Mouse (Mus musculus): ENCODE measurements around the gene Lyzl6. TPM values are rescaled to one million over a fixed set of nuclear protein-coding genes. Genes with fewer than 3 reads are reported as not detected.

Gene Lyzl6
- total RNA-seq (2023; ENCODE audit: inconsistent age) = not detected in 4 replicates

DNA sequence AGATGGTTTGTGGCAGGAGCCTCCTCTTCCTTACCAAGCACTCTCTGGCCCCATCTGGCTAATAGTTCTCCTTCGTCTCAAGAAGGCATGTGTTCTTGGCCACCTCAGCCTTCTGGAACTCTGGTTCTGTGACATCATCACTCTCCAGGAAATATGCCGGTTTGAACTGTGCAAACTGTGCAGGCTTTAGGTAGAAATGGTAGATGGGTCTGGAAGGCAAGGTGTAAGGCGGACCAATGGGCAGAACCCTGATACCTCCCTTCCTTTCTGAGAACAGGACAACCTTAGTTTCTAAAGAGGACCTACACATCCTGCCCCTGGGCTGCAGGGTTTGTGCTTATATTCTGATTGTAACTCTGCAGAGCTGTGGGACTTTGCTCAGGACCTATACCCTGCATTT, at the start of gene Lyzl6:
TSS of gene Lyzl6 (minus strand) at position 101 of the 400 bp plus-strand sequence.

DNA sequence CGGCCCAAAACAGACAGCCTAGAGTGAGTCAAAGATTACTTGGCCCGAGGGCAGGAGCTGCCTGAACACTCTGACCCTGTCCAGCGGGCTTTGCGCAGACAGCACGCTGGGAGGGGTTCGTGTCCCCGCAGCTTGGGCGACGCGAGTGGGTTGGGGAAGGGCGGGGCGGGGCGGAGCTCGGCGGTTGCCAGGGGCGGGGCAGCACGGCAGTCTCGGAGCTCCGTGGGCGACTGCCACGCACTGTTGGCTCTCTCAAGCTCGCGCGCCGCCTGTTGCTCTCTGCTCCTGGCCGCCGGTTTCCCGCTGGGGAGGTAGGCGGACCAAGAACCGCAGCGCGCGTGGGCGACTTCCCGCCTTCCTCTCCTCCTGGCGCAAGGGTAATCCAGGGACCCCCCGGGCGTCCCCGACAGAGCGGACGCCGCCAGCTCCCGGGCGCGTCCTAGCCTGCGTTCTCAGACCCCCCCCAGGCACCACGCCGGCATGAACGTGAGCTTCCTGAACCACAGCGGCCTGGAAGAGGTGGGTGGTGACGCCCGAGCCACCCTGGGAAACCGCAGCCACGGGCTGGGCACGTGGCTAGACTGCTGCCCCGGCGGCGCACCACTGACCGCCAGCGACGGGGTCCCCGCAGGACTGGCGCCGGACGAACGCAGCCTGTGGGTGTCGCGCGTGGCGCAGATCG, 10.8 kb upstream of the Lyzl6 start, which contains the start of gene Rprml:
TSS of gene Rprml (plus strand) at position 270 of the 682 bp plus-strand sequence.

GRCm38 (mm10) chr11:103621040-103621439, 17.6 kb downstream of the Lyzl6 start, which contains the start of gene Gm884:
TSS of gene Gm884 (minus strand) at chr11:103621140.

Other genes with a start within 250 kb of the Lyzl6 start
- gene Plekhm1, start 226.2 kb downstream of the Lyzl6 start, total RNA-seq (2023; ENCODE audit: inconsistent age) = 75.9 to 86.8 TPM (median 84.0 TPM) in 4 replicates
- not detected in 4 replicates for gene Lrrc37a, start 134.3 kb downstream of the Lyzl6 start, total RNA-seq (2023; ENCODE audit: inconsistent age)
- not detected in 4 replicates for gene Gm884, start 17.8 kb downstream of the Lyzl6 start, total RNA-seq (2023; ENCODE audit: inconsistent age)
- not detected in 4 replicates for gene Rprml, start 10.7 kb upstream of the Lyzl6 start, total RNA-seq (2023; ENCODE audit: inconsistent age)
- gene Gosr2, start 59.0 kb upstream of the Lyzl6 start, total RNA-seq (2023; ENCODE audit: inconsistent age) = 63.5 to 68.6 TPM (median 68.2 TPM) in 4 replicates
- not detected in 4 replicates for gene Wnt9b, start 110.9 kb upstream of the Lyzl6 start, total RNA-seq (2023; ENCODE audit: inconsistent age)
- not detected in 4 replicates for gene Wnt3, start 135.3 kb upstream of the Lyzl6 start, total RNA-seq (2023; ENCODE audit: inconsistent age)